Mouse (Mus musculus) adipocyte (in vitro differentiated cells): ENCODE measurements around the gene Zic3.

ENCODE experiments used
- DNase-seq: peaks from one replicate; pipeline ENCODE4 v3.0.0-alpha.2; 2016; ENCODE audit warnings: low spot score

Gene Zic3

GRCm38 (mm10) chrX:58022400-58022799 lies at the start of gene Zic3:
Gene Zic3, plus strand, starts transcription at chrX:58022700.
- no peak for DNase-seq

GRCm38 (mm10) chrX:57982351-57982750 lies 40.1 kb upstream of the Zic3 start:
- no peak for DNase-seq

GRCm38 (mm10) chrX:57987455-57988109 lies 34.9 kb upstream of the Zic3 start:
- no peak for DNase-seq

GRCm38 (mm10) chrX:58013391-58013790 lies 9.1 kb upstream of the Zic3 start:
- DNase-seq: no peak

- no peak for DNase-seq
Observed at GRCm38 (mm10) chrX:58014093-58014492, 8.4 kb upstream of the Zic3 start.

- no peak for DNase-seq
Observed at GRCm38 (mm10) chrX:58014761-58015160, 7.7 kb upstream of the Zic3 start.

- DNase-seq: no peak
Observed at GRCm38 (mm10) chrX:58015336-58015945, 7.1 kb upstream of the Zic3 start.

- no peak for DNase-seq
Observed at GRCm38 (mm10) chrX:58018720-58019119, 3.8 kb upstream of the Zic3 start.

GRCm38 (mm10) chrX:58019257-58019953 lies 3.1 kb upstream of the Zic3 start:
- DNase-seq: no peak

- DNase-seq: no peak
Observed at GRCm38 (mm10) chrX:58027631-58028030, 5.1 kb downstream of the Zic3 start.

- DNase-seq: no peak
Observed at GRCm38 (mm10) chrX:58028082-58028481, 5.6 kb downstream of the Zic3 start.

- DNase-seq: no peak
Observed at GRCm38 (mm10) chrX:58028858-58029257, 6.4 kb downstream of the Zic3 start.

GRCm38 (mm10) chrX:58030100-58030834 lies 7.8 kb downstream of the Zic3 start:
- DNase-seq: no peak

GRCm38 (mm10) chrX:58030835-58031670 lies 8.6 kb downstream of the Zic3 start:
- DNase-seq: no peak

- no peak for DNase-seq
Observed at GRCm38 (mm10) chrX:58031671-58032605, 9.4 kb downstream of the Zic3 start.

- no peak for DNase-seq
Observed at GRCm38 (mm10) chrX:58032622-58033021, 10.1 kb downstream of the Zic3 start.

GRCm38 (mm10) chrX:58033521-58033920 lies 11.0 kb downstream of the Zic3 start:
- no peak for DNase-seq

GRCm38 (mm10) chrX:58038061-58039007 lies 15.8 kb downstream of the Zic3 start:
- no peak for DNase-seq

GRCm38 (mm10) chrX:58039703-58040102 lies 17.2 kb downstream of the Zic3 start:
- no peak for DNase-seq
